Mouse (Mus musculus) liver, adult 2 months (tissue): ENCODE measurements at regions not wholly inside any gene's neighbourhood (a gene's known extent, or its start where the extent isn't known, plus 50 kb on each side); places are given as distances from the start of the nearest gene placed in this dataset.

Experiments used
- CTCF ChIP-seq: fragments of 200-500 bp; IDR thresholded peaks from 2 replicates; pipeline ENCODE4 v1.5.1; 2011; ENCODE audit warnings: low read depth, low read length, control low read depth
- POLR2A ChIP-seq: fragments of 200-500 bp; IDR thresholded peaks from 2 replicates; pipeline ENCODE4 v1.6.1; 2011; ENCODE audit warnings: low read length, control low read depth; ENCODE audit not compliant: insufficient read depth; ENCODE audit errors: extremely low read depth

GRCm38 (mm10) chr15:96865932-96866331 lies 166.4 kb upstream of the Slc38a2 start:
- TF ChIP-seq POLR2A (no peak), CTCF (no peak)
